In genomic region chr6:146833485-146834314, GRCm38 (mm10) we compare ENCODE assay signal across 7 mouse cellular contexts. TPM values are rescaled to one million over a fixed set of nuclear protein-coding genes. Genes with fewer than 3 reads are reported as not detected.
DNase-seq lines count a peak whose midpoint lies in the region; ATAC-seq and TF ChIP-seq lines count a peak whose summit lies in the region.

No protein-coding gene starts in this region.

- H3K4me2 ChIP-seq in lung, postnatal 0 days (replicated peaks; ENCODE audit: low read depth, low read length): no peak overlapping the region

- H3K9ac ChIP-seq in lung, postnatal 0 days (replicated peaks; ENCODE audit: low read depth): no peak overlapping the region

- 63% methylated on average over 6 of the region's 6 CpGs for WGBS in lung, postnatal 0 days

- H3K9me3 ChIP-seq in E14TG2a.4 (ENCODE audit: low read length): no peaks in the 10 kb centered on the region
- no peaks in the 10 kb centered on the region for H3K9me3 ChIP-seq in lung, postnatal 0 days (ENCODE audit: low read length)

- no peak for TF ChIP-seq EP300 in lung, postnatal 0 days (IDR thresholded peaks at IDR 0.05)

- H3K27ac ChIP-seq in layer of hippocampus, adult 2 months: no peak overlapping the region
- H3K27ac ChIP-seq in lung, postnatal 0 days (ENCODE audit: low read length): no peak overlapping the region

- H3K4me1 ChIP-seq in E14TG2a.4 (replicated peaks; ENCODE audit: low read depth, low read length): no peaks in the 10 kb centered on the region
- 0 out of 2 replicates have a peak, but pooled peaks cover 3% of the 10 kb centered on the region for H3K4me1 ChIP-seq in lung, postnatal 0 days (ENCODE audit: insufficient read depth, low read depth, low read length)

- peak; percentile 64; the same call in 1 of the 2 replicates for ATAC-seq in erythroblast, adult 5-6 weeks (replicated peaks; ENCODE audit: low FRiP score, poor library complexity, severe bottlenecking)
- peak; percentile 75 to 91; a peak in 3 of 4 replicates for ATAC-seq in hematopoietic stem cell, adult 5-6 weeks (replicated peaks in 1 of 2; ENCODE audit: insufficient read depth in 1 of 2, low FRiP score in 2 of 2, low TSS enrichment in 1 of 2, low read depth in 1 of 2, poor library complexity in 2 of 2, severe bottlenecking in 2 of 2)
- ATAC-seq in lung, postnatal 0 days: peak; percentile 82

- peak; percentile 32 for TF ChIP-seq CTCF in E14TG2a.4 (conservative IDR thresholded peaks at IDR 0.05; ENCODE audit: low read length)
- peak; percentile 73 for TF ChIP-seq CTCF in layer of hippocampus, adult 2 months (conservative IDR thresholded peaks at IDR 0.05)
- TF ChIP-seq CTCF in lung, postnatal 0 days (IDR thresholded peaks at IDR 0.05): peak; percentile 95

- H3K4me3 ChIP-seq in E14TG2a.4 (replicated peaks; ENCODE audit: low read length): no peak overlapping the region
- no peak overlapping the region for H3K4me3 ChIP-seq in layer of hippocampus, adult 2 months
- H3K4me3 ChIP-seq in lung, postnatal 0 days (ENCODE audit: low read depth, low read length): no peak overlapping the region

- no peaks in the 10 kb centered on the region for H3K36me3 ChIP-seq in E14TG2a.4 (ENCODE audit: insufficient read depth, low read length)
- no peaks in the 10 kb centered on the region for H3K36me3 ChIP-seq in lung, postnatal 0 days (ENCODE audit: insufficient read depth, low read length)

- no peaks in the 10 kb centered on the region for H3K27me3 ChIP-seq in E14TG2a.4 (ENCODE audit: insufficient read depth, low read length)
- H3K27me3 ChIP-seq in lung, postnatal 0 days (replicated peaks; ENCODE audit: insufficient read depth, low read length): no peaks in the 10 kb centered on the region

- DNase-seq in ZHBTc4 (ENCODE audit: low read depth, low spot score): peak; percentile 59
- DNase-seq in layer of hippocampus, adult 2 months (ENCODE audit: low spot score in 2 of 2): peak; percentile 51 to 55
- peak; percentile 85 for DNase-seq in lung, postnatal 0 days (ENCODE audit: low spot score)
- DNase-seq in retina, postnatal 7 days (ENCODE audit: low read depth, low spot score): peak; percentile 57

RNA-seq across cellular contexts. Expression of gene Smco2, which starts 16.2 kb away (rescaled TPM):
- total RNA-seq in erythroblast, adult 5-6 weeks (2015; ENCODE audit: low replicate concordance): not detected in 2 replicates
- total RNA-seq in erythroblast, adult 5-6 weeks (2017; ENCODE audit: low replicate concordance): not detected in 2 replicates
- total RNA-seq in hematopoietic stem cell, adult 5-6 weeks (2017): not detected in 2 replicates
- not detected for total RNA-seq in layer of hippocampus, adult 2 months (2021)
- polyA plus RNA-seq in lung, postnatal 0 days (2015; fragmentation: Nextera tagmentation; extraction: Ambion mirVana): not detected in 2 replicates

RNA-seq across cellular contexts. Expression of gene Arntl2, which starts 37.8 kb away (rescaled TPM):
- total RNA-seq in erythroblast, adult 5-6 weeks (2015; ENCODE audit: low replicate concordance): not detected in 2 replicates
- not detected in 2 replicates for total RNA-seq in erythroblast, adult 5-6 weeks (2017; ENCODE audit: low replicate concordance)
- total RNA-seq in hematopoietic stem cell, adult 5-6 weeks (2017): not detected in 2 replicates
- 10 to 100 TPM in 1 of 2 experiments, 1 to 10 TPM in 1; 9.0 to 10.4 TPM for total RNA-seq in layer of hippocampus, adult 2 months (2021)
- polyA plus RNA-seq in lung, postnatal 0 days (2015; fragmentation: Nextera tagmentation; extraction: Ambion mirVana): 0.81 and 0.85 TPM in 2 replicates

RNA-seq across cellular contexts. Expression of gene Ppfibp1, which starts 54.6 kb away (rescaled TPM):
- 24.4 TPM in 1 of 2 replicates, not detected in the other for total RNA-seq in erythroblast, adult 5-6 weeks (2015; ENCODE audit: low replicate concordance)
- total RNA-seq in erythroblast, adult 5-6 weeks (2017; ENCODE audit: low replicate concordance): 1.8 and 4.2 TPM in 2 replicates
- total RNA-seq in hematopoietic stem cell, adult 5-6 weeks (2017): 29.1 and 31.6 TPM in 2 replicates
- total RNA-seq in layer of hippocampus, adult 2 months (2021): 10 to 100 TPM; 35.3 to 40.6 TPM
- 50.5 and 53.5 TPM in 2 replicates for polyA plus RNA-seq in lung, postnatal 0 days (2015; fragmentation: Nextera tagmentation; extraction: Ambion mirVana)

Comparison
In these comparisons a context has a peak if more than half of its experiments do, and no peak if none do; other contexts are left out.
1. CTCF ChIP-seq: peak in every context shown above with its lines; median percentile 95 in lung, postnatal 0 days; 73 in layer of hippocampus, adult 2 months; 32 in E14TG2a.4.